Mouse (Mus musculus) kidney, adult 9 months (tissue): ENCODE data around the gene Olfr815.
"Not testable (repeated sequence)": the region's sequence is repeated elsewhere in the genome, so short reads cannot be mapped to it uniquely, and the experiment has no call there.

Experiments
- DNase-seq: peaks from one replicate; pipeline ENCODE4 v3.0.0; 2022

The Olfr815 gene

DNA sequence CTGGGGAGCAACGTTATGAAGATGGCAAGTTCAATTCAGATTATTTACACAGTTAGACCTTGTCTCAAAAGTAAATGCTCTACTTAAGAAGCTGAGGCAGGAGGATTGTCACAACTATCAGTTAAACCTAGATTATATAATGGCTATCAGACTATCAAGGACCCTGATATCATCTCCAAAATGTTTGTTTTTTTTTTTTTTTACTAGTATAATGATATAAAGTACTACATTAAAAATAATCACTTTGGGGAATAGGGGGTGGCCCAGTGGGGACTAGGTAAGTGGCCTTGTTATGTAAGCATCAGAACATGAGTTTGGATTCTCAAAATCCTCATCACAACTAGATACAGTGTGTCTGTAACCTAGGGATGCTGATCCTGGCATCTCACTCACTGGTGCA, at the start of gene Olfr815:
Olfr815 (minus strand) TSS at position 101 of the 400 bp plus-strand sequence.
- DNase-seq, result not testable (repeated sequence)

DNA sequence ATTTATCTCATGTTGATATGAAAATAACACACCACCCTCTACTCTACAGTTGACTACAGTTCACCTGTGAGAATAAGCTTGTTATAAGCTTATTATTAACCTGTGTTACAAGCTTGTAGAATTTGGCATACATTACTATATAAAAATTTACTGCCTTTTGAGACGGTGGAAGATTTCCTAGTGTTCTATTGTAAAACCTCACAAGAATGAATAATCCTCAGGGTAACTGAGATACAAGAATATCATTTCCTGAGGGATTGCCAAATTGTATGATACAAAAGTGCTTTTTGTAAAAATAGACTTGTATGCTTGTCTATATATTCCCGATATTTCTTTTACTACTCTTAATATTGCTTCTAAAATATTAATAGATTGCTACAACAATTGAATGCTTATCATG, 43.3 kb upstream of the Olfr815 start, which contains the start of gene Olfr818:
Olfr818 (minus strand) TSS at position 101 of the 400 bp plus-strand sequence.
- DNase-seq, result no peak

DNA sequence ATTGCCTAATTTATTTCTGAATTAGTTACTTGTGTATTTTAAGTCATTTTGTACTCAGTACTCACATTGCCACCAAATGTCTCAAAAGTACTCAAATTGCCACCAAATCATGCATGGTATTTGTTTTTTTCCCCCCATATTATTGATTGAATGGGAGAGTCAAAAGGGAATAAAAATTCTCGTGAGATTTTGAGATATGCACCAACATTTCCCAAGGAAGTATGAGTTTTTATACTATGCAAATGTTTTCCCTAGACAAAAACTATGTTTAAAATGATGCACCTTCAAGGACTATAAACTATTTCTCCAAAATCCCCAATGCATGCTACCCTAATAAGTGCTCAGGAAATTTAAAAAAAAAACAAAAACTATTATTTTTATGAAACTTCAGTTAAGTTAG, 9.8 kb upstream of the Olfr815 start, which contains the start of gene Olfr816:
Olfr816 (minus strand) TSS at position 101 of the 400 bp plus-strand sequence.
- DNase-seq, result no peak

DNA sequence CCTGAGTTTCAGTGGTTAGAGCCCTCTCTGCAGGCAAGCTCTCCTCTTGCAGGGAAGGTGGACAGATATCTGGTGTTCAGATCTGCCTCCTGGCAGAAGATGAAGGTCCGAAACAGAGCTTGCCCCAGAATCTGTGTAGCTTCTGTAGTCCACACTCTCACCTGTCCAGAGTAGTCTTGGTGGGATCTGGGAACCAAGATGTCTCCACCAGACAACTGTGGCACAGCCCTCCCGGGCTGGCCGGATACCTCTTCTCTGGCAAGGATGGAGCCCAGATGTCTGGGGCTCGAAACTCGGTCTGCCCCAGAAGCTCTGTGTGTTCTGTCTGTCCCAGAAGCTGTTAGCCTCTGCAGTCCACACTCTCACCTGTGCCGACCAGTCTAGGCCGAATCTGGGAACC, 19.7 kb downstream of the Olfr815 start:
- no peak for DNase-seq

DNA sequence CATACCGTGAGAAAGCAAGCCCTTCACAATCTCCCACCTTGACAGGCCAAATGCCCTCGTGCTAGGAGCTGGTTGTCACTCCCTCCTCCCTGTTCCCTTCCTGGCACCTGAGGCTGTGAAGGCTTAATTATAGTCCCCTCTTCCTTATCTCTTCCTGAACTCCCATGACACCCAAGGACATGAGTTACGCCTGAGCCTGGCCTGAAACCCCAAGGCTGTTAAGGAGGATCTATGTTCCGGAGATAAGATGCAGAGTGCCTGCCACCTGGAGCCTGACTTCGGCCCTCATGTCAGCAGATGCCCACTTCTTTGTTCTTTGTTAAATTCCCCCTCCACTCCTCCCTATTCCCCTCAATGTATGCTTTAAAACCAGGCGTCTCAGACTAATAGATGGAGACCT, 20.2 kb downstream of the Olfr815 start:
- not testable (repeated sequence) for DNase-seq

DNA sequence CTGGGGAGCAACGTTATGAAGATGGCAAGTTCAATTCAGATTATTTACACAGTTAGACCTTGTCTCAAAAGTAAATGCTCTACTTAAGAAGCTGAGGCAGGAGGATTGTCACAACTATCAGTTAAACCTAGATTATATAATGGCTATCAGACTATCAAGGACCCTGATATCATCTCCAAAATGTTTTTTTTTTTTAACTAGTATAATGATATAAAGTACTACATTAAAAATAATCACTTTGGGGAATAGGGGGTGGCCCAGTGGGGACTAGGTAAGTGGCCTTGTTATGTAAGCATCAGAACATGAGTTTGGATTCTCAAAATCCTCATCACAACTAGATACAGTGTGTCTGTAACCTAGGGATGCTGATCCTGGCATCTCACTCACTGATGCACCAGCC, 25.9 kb downstream of the Olfr815 start, which contains the start of gene Olfr814:
Olfr814 (minus strand) TSS at position 101 of the 400 bp plus-strand sequence.
- DNase-seq, result not testable (repeated sequence)

DNA sequence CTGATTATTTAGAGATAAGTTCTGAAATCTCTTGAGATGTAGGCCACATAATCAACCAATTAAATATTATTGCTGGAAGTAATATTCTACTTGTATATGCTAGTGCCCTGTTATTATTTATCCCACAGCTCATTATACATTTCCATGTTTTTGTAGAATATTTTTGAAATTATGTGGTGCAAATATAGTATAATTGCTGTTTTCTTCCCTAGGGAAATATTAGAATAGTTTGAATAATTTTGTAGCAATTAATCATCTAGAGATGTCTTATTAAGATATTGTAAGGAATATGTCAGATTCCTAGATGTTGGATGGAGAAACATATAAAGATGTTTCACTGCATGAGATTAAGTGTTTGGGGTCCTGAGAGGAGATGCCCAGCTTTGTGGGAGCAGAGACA, 50.6 kb downstream of the Olfr815 start, which contains the start of gene Olfr813:
Olfr813 (plus strand) TSS at position 301 of the 400 bp plus-strand sequence.
- DNase-seq, result no peak
